Mouse (Mus musculus) embryonic facial prominence, embryonic 12.5 days (tissue): ENCODE measurements at regions not wholly inside any gene's neighbourhood (a gene's known extent, or its start where the extent isn't known, plus 50 kb on each side); places are given as distances from the start of the nearest gene placed in this dataset.
A peak's percentile ranks its signal among the peaks of the same experiment; 100 is the strongest.

Experiments
- ATAC-seq: fragments of 200-750 bp; cut with Nextera tagmentation; 2 replicates; pipeline ENCODE4 v1.8.0; 2017; ENCODE audit not compliant: insufficient number of reproducible peaks, insufficient read depth, low FRiP score, low TSS enrichment
- H3K27ac ChIP-seq: fragments of 300-500 bp; sonication (generic); 2 replicates; pipeline ENCODE4 v1.5.1; 2016; ENCODE audit warnings: mild to moderate bottlenecking
- H3K27me3 ChIP-seq: fragments of 300-500 bp; sonication (generic); 2 replicates; pipeline ENCODE4 v1.6.1; 2016; ENCODE audit warnings: mild to moderate bottlenecking, moderate library complexity
- H3K36me3 ChIP-seq: fragments of 300-500 bp; sonication (generic); 2 replicates; pipeline ENCODE4 v1.6.1; 2016; ENCODE audit warnings: mild to moderate bottlenecking
- H3K4me1 ChIP-seq: fragments of 300-500 bp; sonication (generic); 2 replicates; pipeline ENCODE4 v1.6.1; 2016
- H3K4me2 ChIP-seq: fragments of 300-500 bp; sonication (generic); replicated peaks from 2 replicates; pipeline ENCODE4 v1.6.1; 2016; ENCODE audit warnings: mild to moderate bottlenecking, moderate library complexity
- H3K4me3 ChIP-seq: fragments of 300-500 bp; sonication (generic); 2 replicates; pipeline ENCODE4 v1.5.1; 2016; ENCODE audit warnings: mild to moderate bottlenecking
- H3K9ac ChIP-seq: fragments of 300-500 bp; sonication (generic); 2 replicates; pipeline ENCODE4 v1.6.1; 2016; ENCODE audit warnings: mild to moderate bottlenecking, moderate library complexity
- H3K9me3 ChIP-seq: fragments of 300-500 bp; sonication (generic); 2 replicates; pipeline ENCODE4 v1.6.1; 2016; ENCODE audit warnings: mild to moderate bottlenecking, moderate library complexity
- WGBS: fragments of 180-500 bp; shearing (Covaris S2); methylation state at CpG from one replicate; pipeline ENCODE4 v1.1.7; 2016; 5-methylcytosine and 5-hydroxymethylcytosine counted together

- Histone ChIP-seq H3K9ac (no peak overlapping the region), H3K27ac (no peak overlapping the region), H3K9me3 (peaks cover 6% of the 10 kb centered on the region; the same call in 1 of the 2 replicates), H3K27me3 (no peaks in the 10 kb centered on the region), H3K4me2 (no peak overlapping the region), H3K36me3 (no peaks in the 10 kb centered on the region), H3K4me3 (no peak overlapping the region), H3K4me1 (peaks cover 14% of the 10 kb centered on the region)
- ATAC-seq: no peak
- WGBS: 56% methylated on average over 1 of the region's 1 CpGs
These were observed 159.0 kb upstream of the Gas1 start for GRCm38 (mm10) chr13:60336196-60336595.

- 0 out of 2 replicates have a peak overlapping the region, but pooled peaks have one; percentile 13 for H3K27ac ChIP-seq
- H3K4me1 ChIP-seq: peaks cover 13% of the 10 kb centered on the region
These were observed 160.2 kb upstream of the Gas1 start for GRCm38 (mm10) chr13:60337383-60337782.

DNA sequence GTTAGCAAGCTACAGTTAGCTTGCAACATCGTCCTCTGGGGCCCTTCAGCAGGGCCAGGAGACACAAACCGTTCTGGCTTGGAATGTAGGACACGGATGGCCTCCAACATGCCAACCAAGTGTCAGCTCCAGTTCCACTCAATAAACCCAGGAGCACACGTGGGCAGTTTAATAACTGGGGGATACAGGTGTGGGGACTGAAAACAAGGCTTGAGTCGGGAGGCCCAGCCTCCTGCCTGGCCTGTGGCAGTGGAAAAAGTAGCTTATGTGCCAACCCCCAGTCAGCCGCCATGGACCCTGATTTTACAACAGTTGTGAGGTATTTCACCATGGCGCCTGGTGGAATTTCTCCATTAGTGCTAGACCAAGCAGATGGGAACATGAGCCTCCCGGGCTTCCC lies 160.9 kb upstream of the Gas1 start:
- 0 out of 2 replicates have a peak overlapping the region, but pooled peaks have one; percentile 13 for H3K27ac ChIP-seq
- H3K9me3 ChIP-seq: peaks cover 6% of the 10 kb centered on the region; the same call in 1 of the 2 replicates
- WGBS: 79% methylated on average over 8 of the region's 8 CpGs
- H3K4me2 ChIP-seq: no peak overlapping the region
- no peak overlapping the region for H3K4me3 ChIP-seq
- ATAC-seq: no peak
- H3K36me3 ChIP-seq: no peaks in the 10 kb centered on the region
- peaks cover 13% of the 10 kb centered on the region for H3K4me1 ChIP-seq
- H3K27me3 ChIP-seq: no peaks in the 10 kb centered on the region
- no peak overlapping the region for H3K9ac ChIP-seq

More at GRCm38 (mm10) chr13:60337383-60337782, 160.2 kb upstream of the Gas1 start:
- Histone ChIP-seq H3K27me3 (no peaks in the 10 kb centered on the region), H3K9me3 (peaks cover 6% of the 10 kb centered on the region; the same call in 1 of the 2 replicates), H3K36me3 (no peaks in the 10 kb centered on the region), H3K4me3 (no peak overlapping the region), H3K9ac (no peak overlapping the region), H3K4me2 (no peak overlapping the region)
- ATAC-seq: peak; percentile 57; the same call in 1 of the 2 replicates
- whole genome bisulfite sequencing: 42% methylated on average over 2 of the region's 2 CpGs

- Histone ChIP-seq H3K27me3 (no peaks in the 10 kb centered on the region), H3K27ac (no peak overlapping the region), H3K4me3 (no peak overlapping the region), H3K4me1 (peaks cover 13% of the 10 kb centered on the region), H3K4me2 (no peak overlapping the region), H3K9me3 (peaks cover 6% of the 10 kb centered on the region; the same call in 1 of the 2 replicates), H3K9ac (no peak overlapping the region), H3K36me3 (no peaks in the 10 kb centered on the region)
- WGBS: 87% methylated on average over 2 of the region's 2 CpGs
- ATAC-seq: no peak
These were observed 162.9 kb upstream of the Gas1 start for GRCm38 (mm10) chr13:60340068-60340467.

DNA sequence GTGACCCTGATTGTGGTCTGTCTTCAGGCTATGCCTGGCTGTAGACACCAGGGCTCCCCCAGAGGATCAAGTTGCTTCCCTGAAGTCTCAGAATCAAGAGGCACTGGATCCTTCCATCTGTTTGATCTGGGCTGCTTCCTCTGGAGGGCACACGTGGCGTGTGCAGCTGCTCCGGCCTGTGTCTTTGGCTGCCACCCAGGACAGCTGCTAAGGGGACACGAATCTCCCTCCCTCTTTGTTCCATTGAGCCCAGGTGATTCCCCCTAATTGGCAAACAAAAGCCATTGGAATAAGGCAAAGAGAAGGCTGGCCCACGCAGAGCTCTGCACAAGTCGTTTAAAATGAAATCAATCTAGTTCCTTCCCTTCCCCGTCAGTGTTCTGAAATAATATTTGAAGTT lies 170.7 kb upstream of the Gas1 start:
- H3K9me3 ChIP-seq: no peaks in the 10 kb centered on the region
- no peak overlapping the region for H3K4me2 ChIP-seq
- peaks cover 15% of the 10 kb centered on the region for H3K4me1 ChIP-seq
- peak overlapping the region; percentile 71 for H3K27ac ChIP-seq
- no peak overlapping the region for H3K4me3 ChIP-seq
- WGBS: 26% methylated on average over 7 of the region's 7 CpGs
- H3K9ac ChIP-seq: no peak overlapping the region
- no peaks in the 10 kb centered on the region for H3K36me3 ChIP-seq
- no peaks in the 10 kb centered on the region for H3K27me3 ChIP-seq
- ATAC-seq: peak; percentile 84

GRCm38 (mm10) chr13:60348438-60348837 lies 171.3 kb upstream of the Gas1 start:
- Histone ChIP-seq H3K4me2 (no peak overlapping the region), H3K9ac (no peak overlapping the region), H3K9me3 (no peaks in the 10 kb centered on the region), H3K27ac (no peak overlapping the region; the same call in 1 of the 2 replicates), H3K4me3 (no peak overlapping the region), H3K4me1 (peaks cover 15% of the 10 kb centered on the region), H3K27me3 (no peaks in the 10 kb centered on the region), H3K36me3 (no peaks in the 10 kb centered on the region)
- 56% methylated on average over 2 of the region's 2 CpGs for WGBS
- ATAC-seq: no peak

DNA sequence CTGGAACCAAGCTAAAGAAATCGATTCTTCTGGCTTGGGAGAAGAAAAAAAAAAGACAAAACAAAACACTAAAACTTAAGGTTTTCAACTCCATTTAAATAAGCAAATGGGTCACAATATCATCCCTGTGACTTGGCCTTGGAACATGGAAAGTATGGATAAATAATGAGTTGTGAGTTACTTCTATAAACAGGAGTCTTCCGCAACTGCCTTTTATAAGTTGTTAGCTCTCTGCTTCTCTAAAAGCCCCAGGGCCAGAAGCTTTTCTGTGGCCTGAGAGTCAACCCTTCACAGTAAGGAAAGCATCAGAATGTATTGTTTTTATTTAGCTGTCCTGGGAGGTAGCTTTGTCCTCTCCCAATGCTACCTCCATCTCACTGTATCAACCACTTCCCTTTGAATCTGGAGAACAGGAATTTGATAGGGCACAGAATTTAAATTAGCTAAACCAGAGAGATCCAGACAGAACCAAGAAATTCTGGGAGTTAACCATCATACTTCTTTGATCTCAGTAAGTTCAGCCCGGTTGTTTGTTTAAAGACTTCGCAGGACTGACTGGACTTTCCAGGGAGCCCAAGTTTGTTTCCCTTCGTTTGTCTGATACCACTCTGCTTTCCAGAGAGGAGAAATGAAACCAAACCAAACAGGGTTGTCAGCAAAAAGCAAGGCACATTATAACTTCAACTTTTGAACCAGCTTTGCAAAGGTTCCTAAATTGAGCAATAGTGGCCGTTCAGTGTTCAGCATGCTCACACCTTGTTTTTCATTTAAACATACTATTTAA lies 178.7 kb upstream of the Gas1 start:
- H3K36me3 ChIP-seq: no peaks in the 10 kb centered on the region
- H3K9ac ChIP-seq: no peak overlapping the region
- H3K4me2 ChIP-seq: no peak overlapping the region
- no peak overlapping the region for H3K27ac ChIP-seq
- H3K4me3 ChIP-seq: no peak overlapping the region
- no peaks in the 10 kb centered on the region for H3K9me3 ChIP-seq
- no peaks in the 10 kb centered on the region for H3K27me3 ChIP-seq
- ATAC-seq: no peak
- 55% methylated on average over 6 of the region's 6 CpGs for WGBS
- H3K4me1 ChIP-seq: peaks cover 7% of the 10 kb centered on the region; the same call in 1 of the 2 replicates

DNA sequence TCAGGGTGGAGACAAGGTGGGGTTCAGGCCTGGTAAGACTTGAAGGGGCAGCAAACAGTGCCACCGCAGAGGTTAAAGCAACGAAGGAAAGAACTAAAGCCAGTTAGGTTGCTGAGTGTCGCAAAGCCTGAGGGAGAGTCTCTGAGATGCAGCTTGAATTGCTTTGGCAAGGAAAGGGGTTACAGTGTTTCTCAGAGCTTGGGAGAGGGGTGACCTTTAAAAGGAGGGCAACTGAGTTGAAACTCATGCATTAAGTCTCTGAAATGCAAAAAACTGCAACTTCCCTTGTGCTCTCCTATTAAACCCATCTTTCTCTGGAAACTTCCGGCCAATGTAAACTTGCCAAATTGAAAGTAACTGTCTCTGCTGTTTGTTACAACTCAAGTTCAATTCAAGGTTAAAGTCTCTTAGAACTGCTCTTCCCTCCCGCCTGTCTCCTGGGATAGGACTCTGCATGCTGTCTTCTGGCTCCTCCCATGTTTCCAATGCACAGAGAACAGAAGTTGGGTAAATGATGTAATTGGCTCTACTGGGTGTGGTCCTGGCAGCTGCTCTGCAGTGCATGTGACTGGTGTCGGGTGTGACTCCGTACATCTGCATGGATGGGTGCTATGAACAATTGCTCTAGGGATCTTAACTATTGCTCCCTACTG lies 181.4 kb upstream of the Gas1 start:
- Histone ChIP-seq H3K4me1 (peaks cover 14% of the 10 kb centered on the region; the same call in 1 of the 2 replicates), H3K9me3 (no peaks in the 10 kb centered on the region), H3K36me3 (no peaks in the 10 kb centered on the region), H3K4me3 (no peak overlapping the region), H3K9ac (no peak overlapping the region), H3K4me2 (no peak overlapping the region), H3K27ac (0 out of 2 replicates have a peak overlapping the region, but pooled peaks have one; percentile 57), H3K27me3 (no peaks in the 10 kb centered on the region)
- peak; percentile 22; the same call in 1 of the 2 replicates for ATAC-seq
- 69% methylated on average over 7 of the region's 7 CpGs for WGBS

DNA sequence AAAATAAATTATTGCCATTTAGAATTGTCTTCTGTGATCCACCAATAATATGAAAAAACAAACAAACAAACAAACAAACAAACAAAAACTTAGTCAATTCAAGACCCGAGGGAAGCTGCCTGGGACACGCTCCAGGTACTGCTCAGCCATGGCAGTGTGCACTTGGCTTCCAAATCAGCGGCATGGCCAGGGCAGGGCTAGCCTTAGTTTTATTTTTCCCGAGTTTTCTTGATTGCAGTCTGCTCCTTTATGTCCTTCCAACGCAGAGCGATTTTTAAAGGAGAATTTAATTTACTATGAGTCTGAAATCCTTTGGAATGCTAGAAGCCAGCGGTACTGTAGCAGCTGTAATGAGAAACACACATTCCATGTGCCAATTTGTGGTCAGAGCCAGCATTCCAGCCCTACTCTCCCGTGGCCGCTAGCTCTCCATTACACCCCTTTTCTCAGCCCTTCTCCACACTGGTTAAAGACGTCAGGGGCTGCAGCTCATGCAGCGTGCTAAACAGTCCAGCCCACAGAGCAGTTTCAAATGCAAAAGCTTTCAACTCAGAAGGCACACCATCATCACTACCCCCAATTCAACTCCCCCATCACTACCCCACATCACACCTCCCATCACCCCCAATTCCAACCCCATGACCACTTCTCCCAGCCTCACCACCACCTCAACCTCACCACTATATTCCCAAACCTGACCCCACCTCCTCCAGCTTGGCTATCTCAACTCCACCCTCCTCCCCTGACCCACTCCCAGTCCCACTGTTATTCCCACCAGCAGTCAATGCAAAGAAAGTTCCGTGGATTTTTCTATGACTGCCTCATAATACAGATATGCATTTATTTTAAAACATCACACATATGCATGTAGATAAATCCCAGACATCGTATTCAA lies 187.9 kb upstream of the Gas1 start:
- ATAC-seq: peak; percentile 95
- peak overlapping the region; percentile 88 for H3K27ac ChIP-seq
- no peak overlapping the region for H3K4me3 ChIP-seq
- no peaks in the 10 kb centered on the region for H3K27me3 ChIP-seq
- no peaks in the 10 kb centered on the region for H3K36me3 ChIP-seq
- H3K9me3 ChIP-seq: no peaks in the 10 kb centered on the region
- H3K4me1 ChIP-seq: peaks cover 29% of the 10 kb centered on the region
- 25% methylated on average over 13 of the region's 13 CpGs for WGBS
- H3K9ac ChIP-seq: no peak overlapping the region
- H3K4me2 ChIP-seq: no peak overlapping the region; the same call in 1 of the 2 replicates

- Histone ChIP-seq H3K4me3 (no peak overlapping the region), H3K4me2 (no peak overlapping the region), H3K27me3 (no peaks in the 10 kb centered on the region), H3K4me1 (peaks cover 18% of the 10 kb centered on the region), H3K27ac (no peak overlapping the region), H3K36me3 (no peaks in the 10 kb centered on the region), H3K9me3 (no peaks in the 10 kb centered on the region), H3K9ac (no peak overlapping the region)
- no peak for ATAC-seq
- 78% methylated on average over 4 of the region's 4 CpGs for WGBS
These were observed 192.1 kb upstream of the Gas1 start for GRCm38 (mm10) chr13:60369216-60369615.

DNA sequence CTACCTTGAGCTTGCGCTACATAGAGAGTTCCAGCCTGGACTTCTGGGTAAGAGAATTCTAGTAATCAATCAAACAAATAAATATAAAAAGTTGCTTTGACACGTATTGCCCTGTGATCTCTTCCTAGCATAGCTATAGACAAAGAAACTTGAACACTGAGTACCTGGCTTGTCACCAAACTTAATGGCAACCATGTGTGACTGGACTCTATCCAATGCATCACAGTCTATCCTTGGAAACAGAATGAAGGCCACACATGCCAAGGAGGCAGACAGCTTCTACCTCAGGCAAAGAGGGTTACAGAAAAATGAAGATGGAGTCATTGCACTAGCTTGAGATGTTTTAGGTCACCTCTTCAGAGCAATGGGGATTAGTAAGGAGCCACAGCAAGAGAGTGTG lies 194.5 kb upstream of the Gas1 start:
- Histone ChIP-seq H3K36me3 (no peaks in the 10 kb centered on the region), H3K27ac (no peak overlapping the region), H3K4me2 (no peak overlapping the region), H3K4me3 (no peak overlapping the region), H3K4me1 (peaks cover 3% of the 10 kb centered on the region), H3K9me3 (no peaks in the 10 kb centered on the region), H3K9ac (no peak overlapping the region), H3K27me3 (no peaks in the 10 kb centered on the region)
- WGBS: 76% methylated on average over 2 of the region's 2 CpGs
- ATAC-seq: no peak
